Mouse (Mus musculus) embryonic facial prominence, embryonic 11.5 days (tissue): ENCODE data around the gene Eno4. TPM values are rescaled to one million over a fixed set of nuclear protein-coding genes. Genes with fewer than 3 reads are reported as not detected.
A peak's percentile ranks its signal among the peaks of the same experiment; 100 is the strongest.

Experiments
- ATAC-seq: fragments of 200-750 bp; cut with Nextera tagmentation; replicated peaks from 2 replicates; pipeline ENCODE4 v1.8.0; 2017; ENCODE audit warnings: low read depth; ENCODE audit not compliant: insufficient number of reproducible peaks, low FRiP score, low TSS enrichment
- DNase-seq: peaks from one replicate; pipeline ENCODE4 v3.0.0-alpha.2; 2015; ENCODE audit warnings: low spot score
- H3K27ac ChIP-seq: fragments of 300-500 bp; sonication (generic); replicated peaks from 2 replicates; pipeline ENCODE4 v1.5.1; 2014; ENCODE audit warnings: mild to moderate bottlenecking, low read depth, low read length, control low read depth
- H3K27me3 ChIP-seq: fragments of 300-500 bp; sonication (generic); 2 replicates; pipeline ENCODE4 v1.6.1; 2014; ENCODE audit warnings: mild to moderate bottlenecking, low read length, moderate library complexity, mixed read lengths; ENCODE audit not compliant: control insufficient read depth, insufficient read depth
- H3K36me3 ChIP-seq: fragments of 300-500 bp; sonication (generic); replicated peaks from 2 replicates; pipeline ENCODE4 v1.6.1; 2014; ENCODE audit warnings: low read depth, mild to moderate bottlenecking, low read length, moderate library complexity, mixed read lengths; ENCODE audit not compliant: control insufficient read depth, insufficient read depth
- H3K4me1 ChIP-seq: fragments of 300-500 bp; sonication (generic); 2 replicates; pipeline ENCODE4 v1.6.1; 2014; ENCODE audit warnings: low read length, mixed read lengths; ENCODE audit not compliant: control insufficient read depth, insufficient read depth
- H3K4me2 ChIP-seq: fragments of 300-500 bp; sonication (generic); 2 replicates; pipeline ENCODE4 v1.6.1; 2014; ENCODE audit warnings: low read depth, mild to moderate bottlenecking, control low read depth, low read length, moderate library complexity
- H3K4me3 ChIP-seq: fragments of 300-500 bp; sonication (generic); 2 replicates; pipeline ENCODE4 v1.5.1; 2014; ENCODE audit warnings: low read depth, low read length, control low read depth
- H3K9ac ChIP-seq: fragments of 300-500 bp; sonication (generic); replicated peaks from 2 replicates; pipeline ENCODE4 v1.6.1; 2014; ENCODE audit warnings: mild to moderate bottlenecking, control low read depth, low read length
- H3K9me3 ChIP-seq: fragments of 300-500 bp; sonication (generic); replicated peaks from 2 replicates; pipeline ENCODE4 v1.6.1; 2016; ENCODE audit warnings: mild to moderate bottlenecking, low read length, inconsistent platforms, mixed read lengths; ENCODE audit not compliant: control insufficient read depth
- WGBS: fragments of 180-500 bp; shearing (Covaris S2); extraction: QIAGEN DNeasy Blood & Tissue Kit; methylation state at CpG from one replicate; pipeline ENCODE4 v1.1.7; 2014; 5-methylcytosine and 5-hydroxymethylcytosine counted together
- polyA plus RNA-seq: library from polyadenylated mRNA; unstranded; fragments of >200 nt; fragmentation: Nextera tagmentation; extraction: Ambion mirVana; gene quantifications from 2 replicates; pipeline ENCODE4 v1.2.1, GENCODE M21; 2014

Gene Eno4
- polyA plus RNA-seq, 1 experiment from 2014 or later: 0.66 TPM

DNA sequence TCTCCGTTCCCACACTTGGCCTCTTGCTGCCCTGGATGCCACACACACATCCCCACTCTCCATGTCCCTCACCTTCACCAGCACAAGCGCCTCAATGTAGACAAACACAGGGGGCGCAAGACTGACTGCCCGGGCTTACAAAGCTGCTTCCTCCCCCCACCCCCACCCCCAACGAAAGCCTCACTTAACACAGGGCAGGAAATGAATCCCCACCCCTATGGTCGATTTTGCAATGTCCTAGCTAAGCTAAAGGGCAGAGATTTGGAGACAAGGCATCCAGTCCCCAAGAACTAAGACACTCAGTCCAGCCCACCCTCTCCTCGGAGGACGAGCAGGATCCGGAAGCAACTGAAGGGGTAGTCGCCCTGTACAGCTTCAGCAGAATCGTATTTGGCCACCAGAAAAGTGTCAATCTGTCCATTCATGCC is 32.3 kb upstream of the Eno4 start:
- Histone ChIP-seq H3K9me3 (no peaks in the 10 kb centered on the region), H3K36me3 (no peaks in the 10 kb centered on the region), H3K27me3 (no peaks in the 10 kb centered on the region), H3K9ac (peak overlapping the region; percentile 41), H3K27ac (no peak overlapping the region), H3K4me1 (no peaks in the 10 kb centered on the region), H3K4me2 (peak overlapping the region; percentile 32), H3K4me3 (peak overlapping the region; percentile 26)
- 0 out of 2 replicates have a peak, but pooled peaks have one; percentile 35 for ATAC-seq
- peak; percentile 38 for DNase-seq
- WGBS: under 1% methylated on average over 11 of the region's 11 CpGs

DNA sequence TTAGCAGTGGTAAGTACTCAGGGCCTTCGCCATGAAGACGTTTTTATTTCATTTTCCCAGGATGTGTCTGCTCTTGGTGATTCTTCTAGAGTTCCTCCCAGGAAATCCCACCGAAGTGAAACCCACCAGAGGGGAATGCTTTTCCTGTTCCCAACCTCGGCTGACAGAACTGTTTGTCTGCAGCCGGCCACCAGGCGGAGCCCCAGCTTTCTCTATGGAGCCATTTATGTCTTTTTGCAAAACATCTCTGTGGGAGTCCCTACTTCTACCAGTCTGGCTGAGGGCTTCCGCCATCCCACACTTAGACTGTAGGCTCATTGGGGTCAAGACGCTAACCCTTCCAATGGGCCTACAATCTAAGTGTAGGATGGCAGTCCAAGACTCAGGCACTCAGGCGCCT is 31.8 kb upstream of the Eno4 start:
- H3K27ac ChIP-seq: no peak overlapping the region
- no peaks in the 10 kb centered on the region for H3K9me3 ChIP-seq
- WGBS: 11% methylated on average over 9 of the region's 9 CpGs
- no peaks in the 10 kb centered on the region for H3K27me3 ChIP-seq
- H3K9ac ChIP-seq: peak overlapping the region; percentile 41; the same call in 1 of the 2 replicates
- ATAC-seq (0 out of 2 replicates have a peak, but pooled peaks have one; percentile 50), DNase-seq (peak; percentile 88)
- H3K4me3 ChIP-seq: peak overlapping the region; percentile 26
- H3K4me2 ChIP-seq: peak overlapping the region; percentile 32
- no peaks in the 10 kb centered on the region for H3K36me3 ChIP-seq
- H3K4me1 ChIP-seq: no peaks in the 10 kb centered on the region

DNA sequence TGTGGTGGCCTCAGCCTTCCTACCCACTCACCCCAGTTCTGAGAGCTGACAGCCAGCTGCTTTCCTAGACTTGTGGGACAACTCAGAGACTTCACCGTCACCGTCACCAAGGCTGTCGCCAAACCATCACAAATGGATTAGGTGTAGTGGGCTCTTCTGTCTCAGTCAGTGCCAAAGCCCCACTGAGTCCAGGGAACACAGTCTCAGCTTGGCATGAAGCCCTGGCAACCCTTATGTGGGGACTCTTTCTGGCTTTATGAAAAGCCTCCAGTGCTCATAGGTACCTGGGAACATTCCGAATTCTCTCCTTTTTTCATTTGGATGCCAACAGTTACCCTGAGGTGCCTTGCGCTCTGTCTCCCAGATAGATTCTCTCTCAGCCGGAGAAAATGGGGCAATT is 29.9 kb upstream of the Eno4 start:
- H3K4me2 ChIP-seq: no peak overlapping the region
- H3K36me3 ChIP-seq: no peaks in the 10 kb centered on the region
- ATAC-seq (no peak), DNase-seq (no peak)
- no peak overlapping the region for H3K9ac ChIP-seq
- 87% methylated on average over 6 of the region's 6 CpGs for WGBS
- H3K9me3 ChIP-seq: no peaks in the 10 kb centered on the region
- no peaks in the 10 kb centered on the region for H3K27me3 ChIP-seq
- H3K4me1 ChIP-seq: no peaks in the 10 kb centered on the region
- H3K4me3 ChIP-seq: no peak overlapping the region
- H3K27ac ChIP-seq: no peak overlapping the region

DNA sequence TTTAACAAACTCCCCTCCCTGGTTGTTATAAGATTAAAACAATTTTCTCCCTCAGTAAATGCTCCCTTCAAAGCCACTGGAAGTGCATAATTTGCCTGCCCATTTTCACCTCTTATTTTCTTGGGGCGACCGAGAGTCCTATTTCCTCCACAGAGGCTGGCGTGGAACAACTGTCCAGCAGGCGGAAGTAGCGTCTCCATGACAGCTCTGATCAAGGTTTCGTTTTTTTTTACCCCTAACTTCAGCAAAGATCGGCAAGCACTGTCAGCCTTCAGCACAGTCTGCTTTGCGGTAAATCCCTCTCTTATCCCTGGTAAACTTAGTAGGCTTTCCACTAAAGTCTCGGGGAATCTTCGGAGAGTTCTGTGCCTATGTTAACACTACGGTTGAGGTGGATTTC is 24.6 kb upstream of the Eno4 start:
- Histone ChIP-seq H3K9ac (no peak overlapping the region), H3K27me3 (no peaks in the 10 kb centered on the region), H3K9me3 (no peaks in the 10 kb centered on the region), H3K4me1 (no peaks in the 10 kb centered on the region), H3K4me3 (no peak overlapping the region), H3K4me2 (peak overlapping the region; percentile 1; the same call in 1 of the 2 replicates), H3K36me3 (no peaks in the 10 kb centered on the region), H3K27ac (no peak overlapping the region)
- WGBS: 6% methylated on average over 11 of the region's 11 CpGs
- peak; percentile 37 for DNase-seq
- ATAC-seq: no peak

DNA sequence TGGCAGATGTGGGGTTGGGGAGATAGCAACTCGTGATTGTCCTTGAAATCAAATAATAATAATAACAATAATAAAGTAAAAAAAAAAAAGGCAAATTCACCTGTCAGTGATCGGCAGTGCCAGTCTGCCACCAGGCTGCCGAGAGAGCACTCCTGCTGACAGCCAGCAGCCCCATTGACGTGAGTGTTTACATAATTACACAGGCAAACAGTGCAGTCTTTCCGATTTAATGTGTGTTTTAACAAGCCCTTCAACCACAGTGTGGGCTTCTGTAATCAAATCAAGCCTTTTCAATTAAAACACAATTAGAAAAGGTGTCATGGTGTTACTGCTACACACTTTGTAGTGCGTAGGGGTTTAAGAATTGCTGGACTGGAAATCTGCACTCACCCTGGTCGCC is 24.1 kb upstream of the Eno4 start:
- H3K27me3 ChIP-seq: no peaks in the 10 kb centered on the region
- no peak overlapping the region for H3K27ac ChIP-seq
- no peak overlapping the region for H3K4me2 ChIP-seq
- H3K36me3 ChIP-seq: no peaks in the 10 kb centered on the region
- H3K9me3 ChIP-seq: no peaks in the 10 kb centered on the region
- DNase-seq (no peak), ATAC-seq (no peak)
- no peaks in the 10 kb centered on the region for H3K4me1 ChIP-seq
- 21% methylated on average over 7 of the region's 7 CpGs for WGBS
- H3K4me3 ChIP-seq: no peak overlapping the region
- H3K9ac ChIP-seq: no peak overlapping the region

DNA sequence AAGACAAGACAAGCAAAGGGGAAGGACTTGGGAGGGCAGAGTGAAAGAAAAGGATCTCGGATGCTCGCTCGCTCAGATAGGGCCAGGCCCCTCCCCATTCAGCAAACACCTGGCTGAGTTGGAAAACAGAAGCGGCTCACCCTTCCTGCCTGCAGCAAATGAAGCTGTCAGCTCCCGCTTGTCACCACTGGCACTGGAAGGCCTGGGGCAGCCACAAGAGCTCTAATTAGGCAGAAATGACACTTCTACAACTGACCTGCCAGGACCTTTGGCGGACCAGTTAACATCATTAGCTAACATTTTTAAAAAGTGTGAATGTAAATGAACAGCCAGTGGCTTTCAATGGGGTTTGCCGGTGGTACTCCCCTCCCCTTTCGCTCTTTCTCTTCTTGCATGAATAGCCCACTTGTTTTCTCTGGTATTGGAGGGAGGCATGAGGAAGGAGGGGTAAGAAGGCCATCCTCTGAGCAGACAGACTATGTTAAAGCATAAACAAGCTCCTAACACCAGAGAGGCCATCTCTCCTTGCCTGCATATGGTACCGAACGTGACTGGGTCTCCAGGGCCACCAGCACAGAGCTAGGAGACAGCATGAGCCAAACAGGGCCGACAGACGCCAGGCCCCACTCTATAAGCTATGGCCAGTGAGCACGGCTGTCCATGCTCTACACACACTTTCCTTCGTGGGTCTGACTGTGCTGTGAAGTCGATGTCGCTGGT is 12.0 kb upstream of the Eno4 start:
- DNase-seq: peak; percentile 49
- Histone ChIP-seq H3K27me3 (peaks cover 24% of the 10 kb centered on the region), H3K9ac (no peak overlapping the region), H3K4me3 (no peak overlapping the region), H3K27ac (no peak overlapping the region), H3K4me1 (peaks cover 2% of the 10 kb centered on the region), H3K4me2 (peak overlapping the region; percentile 10; the same call in 1 of the 2 replicates), H3K9me3 (no peaks in the 10 kb centered on the region), H3K36me3 (no peaks in the 10 kb centered on the region)
- 8% methylated on average over 16 of the region's 16 CpGs for WGBS
- peak; percentile 61 for ATAC-seq

DNA sequence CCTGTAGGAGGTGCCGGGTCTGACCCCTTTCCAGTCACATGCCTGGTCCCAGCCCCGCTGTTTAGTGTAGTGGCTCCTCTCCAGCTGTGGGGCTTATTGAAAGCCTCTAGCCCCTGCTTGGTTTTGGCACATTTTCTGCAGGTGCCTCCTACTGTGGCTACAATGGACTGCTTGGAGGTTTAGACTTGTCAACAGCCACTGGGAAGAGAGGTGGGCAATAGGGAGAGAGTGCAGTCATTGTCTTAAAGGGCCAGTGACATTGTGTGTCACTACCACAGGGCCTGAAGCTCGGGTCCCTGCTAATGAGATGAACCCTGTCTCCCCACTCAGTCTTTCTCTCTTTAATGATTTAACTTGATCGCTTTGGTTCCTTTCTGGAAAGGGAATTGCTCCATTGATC is 10.2 kb upstream of the Eno4 start:
- DNase-seq (peak; percentile 33), ATAC-seq (0 out of 2 replicates have a peak, but pooled peaks have one; percentile 48)
- H3K27ac ChIP-seq: no peak overlapping the region
- no peak overlapping the region for H3K9ac ChIP-seq
- H3K9me3 ChIP-seq: no peaks in the 10 kb centered on the region
- no peak overlapping the region for H3K4me2 ChIP-seq
- 7% methylated on average over 4 of the region's 4 CpGs for WGBS
- peaks cover 2% of the 10 kb centered on the region for H3K4me1 ChIP-seq
- peaks cover 24% of the 10 kb centered on the region for H3K27me3 ChIP-seq
- no peaks in the 10 kb centered on the region for H3K36me3 ChIP-seq
- H3K4me3 ChIP-seq: no peak overlapping the region

DNA sequence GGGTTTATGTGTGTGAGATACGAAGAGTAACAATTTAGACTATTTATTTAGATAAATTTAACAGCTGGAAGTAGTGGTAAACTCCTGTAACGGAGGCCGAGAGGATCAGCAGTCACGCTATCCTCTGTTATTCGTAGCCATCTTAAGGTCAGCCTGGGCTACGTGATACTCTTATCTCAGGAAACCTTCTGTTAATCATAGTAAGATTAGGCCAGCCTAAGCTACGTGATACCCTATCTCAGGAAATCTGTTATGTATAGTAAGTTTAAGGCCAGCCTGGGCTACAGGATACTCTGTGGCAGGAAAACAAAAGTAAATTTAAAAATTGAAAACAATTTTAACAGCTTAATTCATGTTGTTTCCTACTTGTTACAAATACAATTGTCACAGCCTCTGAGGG is 2.7 kb downstream of the Eno4 start:
- ATAC-seq (no peak), DNase-seq (no peak)
- Histone ChIP-seq H3K4me3 (no peak overlapping the region), H3K4me2 (no peak overlapping the region), H3K4me1 (no peaks in the 10 kb centered on the region), H3K9me3 (no peaks in the 10 kb centered on the region), H3K27ac (no peak overlapping the region), H3K9ac (no peak overlapping the region), H3K36me3 (no peaks in the 10 kb centered on the region), H3K27me3 (no peaks in the 10 kb centered on the region)
- 91% methylated on average over 7 of the region's 7 CpGs for WGBS
